In the genomic region with DNA sequence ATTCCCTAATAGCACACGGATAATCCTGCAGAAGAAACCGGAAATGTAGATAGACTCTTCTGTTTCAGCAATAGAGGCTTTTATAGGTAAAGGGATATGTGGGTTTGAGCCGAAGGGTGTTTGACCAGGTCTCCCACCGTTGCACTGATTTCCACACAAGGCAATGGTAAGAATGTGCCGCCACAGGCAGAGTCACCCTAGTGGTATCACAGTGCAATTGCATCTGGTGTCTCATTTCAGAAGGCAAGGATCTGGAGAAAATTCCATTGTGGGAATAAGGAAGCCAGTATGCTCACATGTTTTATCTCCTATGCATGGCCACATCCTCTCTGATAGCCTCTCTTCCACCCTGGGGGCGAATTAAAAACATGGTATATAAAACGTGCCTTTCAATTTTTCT, we compare ENCODE assay signal across 15 mouse cellular contexts.
DNase-seq lines count a peak whose midpoint lies in the region; ATAC-seq and TF ChIP-seq lines count a peak whose summit lies in the region.
"Had no signal": no experiment of that assay in that cellular context is flagged by ENCODE, and none has a peak within 500 bp of the region (broad histone marks: within the 10 kb centered on the region; RNA-seq: fewer than 3 reads in every experiment).

No protein-coding gene starts in this region.

- H3K4me3 ChIP-seq in heart, adult 2 months = no peak overlapping the region
- no peak overlapping the region for H3K4me3 ChIP-seq in liver, postnatal 0 days (ENCODE audit: low read depth, low read length)
- no peak overlapping the region for H3K4me3 ChIP-seq in liver, embryonic 11.5 days (ENCODE audit: low read depth, low read length)
- no peak overlapping the region for H3K4me3 ChIP-seq in ES-Bruce4 (ENCODE audit: low read depth, low read length)
- H3K4me3 ChIP-seq in cortical plate, adult 2 months (ENCODE audit: insufficient read depth, low read length) = no peak overlapping the region
- H3K4me3 ChIP-seq in thymus, adult 2 months (ENCODE audit: control insufficient read depth, insufficient read depth, low read length) = no peak overlapping the region
- H3K4me3 ChIP-seq: heart, embryonic 15.5 days; hindbrain, embryonic 13.5 days; liver, embryonic 13.5 days had no signal

- intact Hi-C loops in heart, adult 2 months (cut with DNase I) = no loop called here
- intact Hi-C loops in heart, postnatal 14 days (cut with DNase I) = loop anchor here (5.0 to 10.0 kb wide), 3 partner anchors 36 to 803 kb away; a partner anchor contains a TSS

- no peak overlapping the region for H3K9ac ChIP-seq in heart, adult 2 months (ENCODE audit: low read depth, low read length)
- no peak overlapping the region for H3K9ac ChIP-seq in liver, postnatal 0 days (replicated peaks)
- no peak overlapping the region for H3K9ac ChIP-seq in liver, embryonic 11.5 days (ENCODE audit: low read depth, low read length)
- H3K9ac ChIP-seq in ES-Bruce4 (ENCODE audit: low read depth, poor library complexity, severe bottlenecking) = no peak overlapping the region
- H3K9ac ChIP-seq: heart, embryonic 15.5 days; hindbrain, embryonic 13.5 days; liver, embryonic 13.5 days had no signal

- TF ChIP-seq EP300 in heart, adult 2 months (IDR thresholded peaks at IDR 0.05; ENCODE audit: insufficient read depth, low read depth, low read length) = no peak
- no peak for TF ChIP-seq EP300 in liver, postnatal 0 days (IDR thresholded peaks at IDR 0.05; ENCODE audit: low read depth)
- no peak for TF ChIP-seq EP300 in ES-Bruce4 (IDR thresholded peaks at IDR 0.05; ENCODE audit: insufficient read depth, low read depth, low read length)

- ATAC-seq in liver, postnatal 0 days = no peak
- no peak for ATAC-seq in liver, embryonic 11.5 days (replicated peaks; ENCODE audit: low FRiP score)

- no peak overlapping the region for H3K4me2 ChIP-seq in liver, postnatal 0 days (ENCODE audit: low read depth, low read length)
- H3K4me2 ChIP-seq in liver, embryonic 11.5 days = no peak overlapping the region
- H3K4me2 ChIP-seq: heart, embryonic 15.5 days; hindbrain, embryonic 13.5 days; liver, embryonic 13.5 days had no signal

- H3K27ac ChIP-seq in heart, adult 2 months = no peak overlapping the region
- no peak overlapping the region for H3K27ac ChIP-seq in liver, postnatal 0 days (ENCODE audit: low read depth)
- no peak overlapping the region for H3K27ac ChIP-seq in liver, embryonic 11.5 days (ENCODE audit: low read depth, low read length)
- H3K27ac ChIP-seq in ES-Bruce4 (ENCODE audit: insufficient read depth, low read length) = no peak overlapping the region
- no peak overlapping the region for H3K27ac ChIP-seq in cortical plate, adult 2 months (ENCODE audit: insufficient read depth, low read length)
- H3K27ac ChIP-seq in thymus, adult 2 months (ENCODE audit: control insufficient read depth, insufficient read depth, low read length) = no peak overlapping the region
- H3K27ac ChIP-seq: hindbrain, embryonic 13.5 days; liver, embryonic 13.5 days had no signal

- H3K9me3 ChIP-seq in liver, postnatal 0 days (ENCODE audit: low read length) = no peaks in the 10 kb centered on the region
- no peaks in the 10 kb centered on the region for H3K9me3 ChIP-seq in liver, embryonic 11.5 days (ENCODE audit: control insufficient read depth, low read length)
- H3K9me3 ChIP-seq in ES-Bruce4 (replicated peaks; ENCODE audit: control insufficient read depth, insufficient read depth, low read length, poor library complexity, severe bottlenecking) = no peaks in the 10 kb centered on the region
- H3K9me3 ChIP-seq: heart, embryonic 15.5 days; liver, embryonic 13.5 days had no signal

- TF ChIP-seq CTCF in heart, adult 2 months (IDR thresholded peaks at IDR 0.05) = peak; percentile 48
- peak; percentile 53 for TF ChIP-seq CTCF in liver, postnatal 0 days (IDR thresholded peaks at IDR 0.05; ENCODE audit: low read depth)
- TF ChIP-seq CTCF in ES-Bruce4 (IDR thresholded peaks at IDR 0.05; ENCODE audit: low read depth, low read length) = peak; percentile 36
- TF ChIP-seq CTCF in cortical plate, adult 2 months (IDR thresholded peaks at IDR 0.05; ENCODE audit: extremely low read depth, insufficient read depth, low read length) = peak; percentile 26; the same call in 1 of the 2 replicates
- no peak for TF ChIP-seq CTCF in thymus, adult 2 months (IDR thresholded peaks at IDR 0.05; ENCODE audit: borderline replicate concordance, control insufficient read depth, extremely low read depth, insufficient read depth, low read length, poor library complexity)

- no peak for TF ChIP-seq POLR2A in heart, adult 2 months (IDR thresholded peaks at IDR 0.05; ENCODE audit: insufficient read depth, low read depth, low read length)
- TF ChIP-seq POLR2A in ES-Bruce4 (IDR thresholded peaks at IDR 0.05; ENCODE audit: insufficient read depth, low read length) = no peak
- no peak for TF ChIP-seq POLR2A in cortical plate, adult 2 months (IDR thresholded peaks at IDR 0.05; ENCODE audit: extremely low read depth, insufficient read depth, low read length)
- TF ChIP-seq POLR2A in thymus, adult 2 months (IDR thresholded peaks at IDR 0.05; ENCODE audit: control insufficient read depth, extremely low read depth, insufficient read depth, low read length, poor library complexity) = no peak

- H3K79me2 ChIP-seq in heart, adult 2 months (replicated peaks; ENCODE audit: control insufficient read depth, insufficient read depth, low read length) = no peaks in the 10 kb centered on the region

- H3K27me3 ChIP-seq in heart, adult 2 months (ENCODE audit: control insufficient read depth, insufficient read depth, low read length) = no peaks in the 10 kb centered on the region
- no peaks in the 10 kb centered on the region for H3K27me3 ChIP-seq in liver, postnatal 0 days (ENCODE audit: insufficient read depth, low read length)
- H3K27me3 ChIP-seq in liver, embryonic 11.5 days (replicated peaks; ENCODE audit: control insufficient read depth, insufficient read depth, low read length) = no peaks in the 10 kb centered on the region; the same call in 1 of the 2 replicates
- no peaks in the 10 kb centered on the region for H3K27me3 ChIP-seq in ES-Bruce4 (ENCODE audit: control insufficient read depth, insufficient read depth, low read length, poor library complexity, severe bottlenecking)
- no peaks in the 10 kb centered on the region for H3K27me3 ChIP-seq in thymus, adult 2 months (ENCODE audit: control insufficient read depth, insufficient read depth, low read length)
- H3K27me3 ChIP-seq: heart, embryonic 15.5 days; hindbrain, embryonic 13.5 days; liver, embryonic 13.5 days had no signal

- 0 out of 2 replicates have a peak, but pooled peaks cover 1% of the 10 kb centered on the region for H3K4me1 ChIP-seq in heart, adult 2 months (ENCODE audit: control insufficient read depth, insufficient read depth, low read length)
- H3K4me1 ChIP-seq in liver, postnatal 0 days (ENCODE audit: insufficient read depth) = no peaks in the 10 kb centered on the region
- peaks cover 12% of the 10 kb centered on the region for H3K4me1 ChIP-seq in liver, embryonic 11.5 days (replicated peaks; ENCODE audit: control insufficient read depth, insufficient read depth, low read length)
- H3K4me1 ChIP-seq in ES-Bruce4 (ENCODE audit: control insufficient read depth, insufficient read depth, low read length) = no peaks in the 10 kb centered on the region
- no peaks in the 10 kb centered on the region for H3K4me1 ChIP-seq in cortical plate, adult 2 months (ENCODE audit: control insufficient read depth, insufficient read depth, low read length)
- H3K4me1 ChIP-seq in thymus, adult 2 months (replicated peaks; ENCODE audit: control insufficient read depth, insufficient read depth, low read length) = peaks cover 14% of the 10 kb centered on the region

- DNase-seq in heart, adult 2 months = no peak
- no peak for DNase-seq in heart, postnatal 14 days
- DNase-seq in liver, postnatal 0 days = no peak
- no peak for DNase-seq in liver, embryonic 11.5 days (ENCODE audit: low spot score)
- no peak for DNase-seq in thymus, adult 2 months
- DNase-seq in natural killer cell, adult 2 months (ENCODE audit: low spot score in 2 of 2) = no peak
- DNase-seq: adrenal gland, adult 2 months; B cell, adult 2 months; kidney, adult 8-10 months; liver, embryonic 13.5 days; thymus, postnatal 14 days had no signal

- 68% methylated on average over 7 of the region's 7 CpGs for WGBS in heart, adult 2 months
- WGBS in liver, postnatal 0 days (ENCODE audit: insufficient replicate concordance) = 73% methylated on average over 7 of the region's 7 CpGs
- WGBS in liver, embryonic 11.5 days = 70% methylated on average over 7 of the region's 7 CpGs
- 89% methylated on average over 7 of the region's 7 CpGs for WGBS in thymus, adult 2 months

- no peaks in the 10 kb centered on the region for H3K36me3 ChIP-seq in heart, adult 2 months (ENCODE audit: control insufficient read depth, insufficient read depth, low read length)
- H3K36me3 ChIP-seq in liver, postnatal 0 days (replicated peaks; ENCODE audit: insufficient read depth, low read length) = no peaks in the 10 kb centered on the region
- H3K36me3 ChIP-seq in liver, embryonic 11.5 days (ENCODE audit: control insufficient read depth, insufficient read depth, low read length) = no peaks in the 10 kb centered on the region
- no peaks in the 10 kb centered on the region for H3K36me3 ChIP-seq in ES-Bruce4 (ENCODE audit: control insufficient read depth, insufficient read depth, low read length, poor library complexity, severe bottlenecking)
- no peaks in the 10 kb centered on the region for H3K36me3 ChIP-seq in thymus, adult 2 months (ENCODE audit: control insufficient read depth, insufficient read depth, low read length)
- H3K36me3 ChIP-seq: heart, embryonic 15.5 days; hindbrain, embryonic 13.5 days; liver, embryonic 13.5 days had no signal
